Mouse (Mus musculus): Measurements from ENCODE around the gene Tenm2. TPM values are rescaled to one million over a fixed set of nuclear protein-coding genes. Genes with fewer than 3 reads are reported as not detected.

Tenm2 gene
- polyA plus RNA-seq, 1 experiment = 0.13 TPM

DNA sequence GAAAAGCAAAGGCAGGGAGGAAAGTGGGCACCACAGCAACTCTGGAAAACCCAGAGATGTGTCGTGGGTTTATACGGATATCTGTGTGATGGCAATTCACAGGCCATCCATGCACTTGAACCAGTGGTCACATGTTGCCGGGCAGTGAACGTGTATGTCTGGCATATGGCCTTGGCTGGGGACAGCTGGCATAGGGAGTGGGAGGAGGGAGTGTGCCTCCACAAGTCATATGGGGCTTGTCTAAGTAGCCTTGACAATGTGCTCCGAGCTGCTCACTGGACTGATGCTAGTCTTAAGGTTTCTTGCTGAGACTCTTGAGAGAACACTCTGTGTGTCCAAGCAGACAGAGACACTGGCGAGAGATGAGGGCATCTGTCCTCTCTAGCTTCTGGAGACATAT is 743.5 kb downstream of the Tenm2 start:
- Histone ChIP-seq H3K27me3 (ENCODE audit: control insufficient read depth, insufficient read depth, low read length) (no peaks in the 10 kb centered on the region), H3K4me1 (ENCODE audit: control insufficient read depth, insufficient read depth, insufficient read length, low read length) (no peaks in the 10 kb centered on the region), H3K36me3 (ENCODE audit: control insufficient read depth, insufficient read depth, low read length) (no peaks in the 10 kb centered on the region), H3K4me3 (ENCODE audit: low read depth, low read length) (no peak overlapping the region), H3K27ac (ENCODE audit: insufficient read depth, low read depth, low read length) (no peak overlapping the region)
- TF ChIP-seq CTCF (IDR thresholded peaks at IDR 0.05; ENCODE audit: extremely low read depth, insufficient read length, insufficient replicate concordance, low read depth, low read length) = no peak
- TF ChIP-seq POLR2A (IDR thresholded peaks at IDR 0.05; ENCODE audit: low read depth, low read length) = no peak
- WGBS = 79% methylated on average over 6 of the region's 6 CpGs

DNA sequence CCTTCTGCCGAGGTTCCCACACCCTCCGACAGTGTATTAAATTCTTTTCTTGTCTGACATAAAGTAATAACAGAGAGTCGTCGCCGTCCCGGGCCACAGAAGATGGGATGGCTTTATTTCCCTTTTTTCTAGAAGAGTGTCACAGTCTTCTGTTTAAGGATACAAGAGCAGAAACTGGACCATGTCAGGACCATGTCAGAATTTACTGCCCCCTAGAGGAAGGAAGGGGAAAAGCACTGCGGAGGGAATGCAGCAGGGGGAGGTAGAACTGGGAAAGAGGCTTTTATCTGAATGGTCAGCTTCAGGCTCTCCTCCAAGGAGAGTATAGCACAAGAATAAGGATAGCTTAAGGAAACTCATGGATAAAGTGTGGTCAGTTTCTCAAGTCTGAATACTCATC is 745.7 kb downstream of the Tenm2 start:
- no peak overlapping the region for H3K27ac ChIP-seq (ENCODE audit: insufficient read depth, low read depth, low read length)
- WGBS = 62% methylated on average over 7 of the region's 7 CpGs

DNA sequence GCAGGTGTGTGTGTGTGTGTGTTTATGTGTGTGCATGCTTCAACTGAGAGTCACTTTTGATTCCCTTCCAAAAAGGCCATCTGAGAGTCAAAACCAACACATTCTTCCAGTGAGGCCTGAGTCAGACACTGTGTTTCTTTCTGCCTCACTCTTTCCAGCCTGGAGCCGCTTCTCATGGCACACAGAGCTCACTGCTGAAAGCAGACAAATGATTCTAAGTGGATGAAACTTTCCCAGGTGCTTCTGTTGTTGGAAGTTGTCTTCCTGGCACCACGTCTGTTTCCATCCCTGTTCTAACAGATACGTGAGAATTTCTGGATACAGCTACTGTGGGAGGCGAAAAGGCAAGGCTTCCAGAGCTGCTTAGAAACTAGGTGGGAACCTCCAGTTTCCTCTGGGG is 747.1 kb downstream of the Tenm2 start:
- Histone ChIP-seq H3K36me3 (ENCODE audit: control insufficient read depth, insufficient read depth, low read length) (no peaks in the 10 kb centered on the region), H3K4me3 (ENCODE audit: low read depth, low read length) (no peak overlapping the region), H3K27me3 (ENCODE audit: control insufficient read depth, insufficient read depth, low read length) (0 out of 2 replicates have a peak, but pooled peaks cover 2% of the 10 kb centered on the region), H3K27ac (ENCODE audit: insufficient read depth, low read depth, low read length) (no peak overlapping the region), H3K4me1 (ENCODE audit: control insufficient read depth, insufficient read depth, insufficient read length, low read length) (no peaks in the 10 kb centered on the region)
- WGBS = 71% methylated on average over 4 of the region's 4 CpGs
- TF ChIP-seq POLR2A (IDR thresholded peaks at IDR 0.05; ENCODE audit: low read depth, low read length) = no peak
- TF ChIP-seq CTCF (IDR thresholded peaks at IDR 0.05; ENCODE audit: extremely low read depth, insufficient read length, insufficient replicate concordance, low read depth, low read length) = no peak

More for the DNA sequence above, 745.7 kb downstream of the Tenm2 start:
- Histone ChIP-seq H3K27me3 (ENCODE audit: control insufficient read depth, insufficient read depth, low read length) (no peaks in the 10 kb centered on the region), H3K4me1 (ENCODE audit: control insufficient read depth, insufficient read depth, insufficient read length, low read length) (no peaks in the 10 kb centered on the region), H3K36me3 (ENCODE audit: control insufficient read depth, insufficient read depth, low read length) (no peaks in the 10 kb centered on the region), H3K4me3 (ENCODE audit: low read depth, low read length) (no peak overlapping the region)
- TF ChIP-seq CTCF (IDR thresholded peaks at IDR 0.05; ENCODE audit: extremely low read depth, insufficient read length, insufficient replicate concordance, low read depth, low read length) = no peak
- no peak for TF ChIP-seq POLR2A (IDR thresholded peaks at IDR 0.05; ENCODE audit: low read depth, low read length)

DNA sequence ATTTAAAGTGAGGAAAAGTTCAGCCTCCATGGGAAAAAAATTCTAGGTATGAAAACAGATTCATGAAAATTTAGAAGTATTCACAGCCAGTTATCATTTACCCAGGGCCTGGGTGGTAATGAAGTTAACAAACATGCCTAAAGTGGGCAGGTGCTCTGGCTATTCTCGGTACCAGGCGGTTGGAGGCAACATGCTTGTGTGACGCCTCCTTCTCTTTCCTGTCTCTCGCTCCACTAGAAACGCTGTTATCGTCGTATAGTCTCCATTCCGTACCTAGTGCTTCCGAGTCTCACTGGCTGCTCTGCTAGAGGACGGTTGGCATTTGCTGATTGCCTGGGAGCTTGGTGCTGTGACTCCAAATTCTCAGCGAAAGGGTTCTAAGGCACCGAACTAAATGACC is 749.7 kb downstream of the Tenm2 start:
- Histone ChIP-seq H3K4me3 (ENCODE audit: low read depth, low read length) (no peak overlapping the region), H3K27me3 (ENCODE audit: control insufficient read depth, insufficient read depth, low read length) (0 out of 2 replicates have a peak, but pooled peaks cover 2% of the 10 kb centered on the region), H3K27ac (ENCODE audit: insufficient read depth, low read depth, low read length) (no peak overlapping the region), H3K4me1 (ENCODE audit: control insufficient read depth, insufficient read depth, insufficient read length, low read length) (no peaks in the 10 kb centered on the region), H3K36me3 (ENCODE audit: control insufficient read depth, insufficient read depth, low read length) (no peaks in the 10 kb centered on the region)
- 31% methylated on average over 12 of the region's 12 CpGs for WGBS
- no peak for TF ChIP-seq POLR2A (IDR thresholded peaks at IDR 0.05; ENCODE audit: low read depth, low read length)
- TF ChIP-seq CTCF (IDR thresholded peaks at IDR 0.05; ENCODE audit: extremely low read depth, insufficient read length, insufficient replicate concordance, low read depth, low read length) = no peak

DNA sequence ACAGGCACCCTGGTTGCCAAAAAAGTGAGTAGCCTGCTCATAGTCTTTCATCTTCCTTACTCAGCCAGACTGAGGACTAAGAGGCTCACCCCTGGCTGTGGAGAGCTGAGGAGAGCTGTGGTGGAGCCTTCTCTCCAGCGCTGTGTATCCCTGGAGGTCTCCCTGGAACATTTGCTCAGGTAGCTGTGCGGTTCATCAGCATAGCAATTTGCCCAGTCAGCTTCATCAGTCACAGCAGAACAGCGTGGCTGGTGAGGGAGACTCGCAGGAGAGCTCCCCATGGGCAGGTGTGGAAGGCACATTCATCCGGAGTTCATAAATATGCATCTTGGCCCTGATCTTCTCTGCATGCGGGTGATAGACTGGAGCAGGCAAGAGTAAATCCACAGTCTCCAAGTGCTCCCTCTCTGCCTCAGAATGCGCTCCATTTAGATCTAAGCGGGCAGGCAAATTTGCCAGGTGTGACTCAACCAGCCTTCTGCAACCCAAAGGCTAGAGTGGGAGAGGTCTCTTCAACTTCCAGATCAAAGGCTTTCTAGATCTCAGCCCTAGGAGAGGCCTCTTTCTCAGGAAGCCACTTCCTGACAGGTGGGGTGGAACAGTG is 751.2 kb downstream of the Tenm2 start:
- H3K27me3 ChIP-seq (ENCODE audit: control insufficient read depth, insufficient read depth, low read length) = 0 out of 2 replicates have a peak, but pooled peaks cover 2% of the 10 kb centered on the region
- no peaks in the 10 kb centered on the region for H3K4me1 ChIP-seq (ENCODE audit: control insufficient read depth, insufficient read depth, insufficient read length, low read length)
- TF ChIP-seq CTCF (IDR thresholded peaks at IDR 0.05; ENCODE audit: extremely low read depth, insufficient read length, insufficient replicate concordance, low read depth, low read length) = no peak
- TF ChIP-seq POLR2A (IDR thresholded peaks at IDR 0.05; ENCODE audit: low read depth, low read length) = no peak
- H3K36me3 ChIP-seq (ENCODE audit: control insufficient read depth, insufficient read depth, low read length) = no peaks in the 10 kb centered on the region
- WGBS = 50% methylated on average over 8 of the region's 8 CpGs
- no peak overlapping the region for H3K27ac ChIP-seq (ENCODE audit: insufficient read depth, low read depth, low read length)
- H3K4me3 ChIP-seq (ENCODE audit: low read depth, low read length) = no peak overlapping the region

DNA sequence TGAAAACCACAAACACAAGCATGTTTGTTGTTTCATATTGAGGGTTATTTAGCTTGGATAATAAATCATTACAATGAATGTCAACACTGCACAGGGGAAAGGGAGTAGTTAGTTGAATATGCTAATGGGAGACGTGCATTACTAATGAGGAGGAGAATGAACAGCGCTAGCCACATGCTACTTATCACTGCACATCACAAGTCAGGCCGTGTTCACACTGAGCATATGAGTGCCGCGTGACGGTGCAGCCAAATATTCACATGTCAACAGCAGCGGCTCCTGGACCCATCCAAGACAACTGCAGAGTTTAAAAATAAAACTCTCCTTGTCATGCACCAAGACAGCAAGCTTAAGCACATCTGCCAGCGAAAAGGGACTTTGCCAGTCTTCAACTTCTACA is 753.6 kb downstream of the Tenm2 start:
- Histone ChIP-seq H3K4me1 (ENCODE audit: control insufficient read depth, insufficient read depth, insufficient read length, low read length) (no peaks in the 10 kb centered on the region), H3K27me3 (ENCODE audit: control insufficient read depth, insufficient read depth, low read length) (0 out of 2 replicates have a peak, but pooled peaks cover 2% of the 10 kb centered on the region), H3K27ac (ENCODE audit: insufficient read depth, low read depth, low read length) (no peak overlapping the region), H3K36me3 (ENCODE audit: control insufficient read depth, insufficient read depth, low read length) (no peaks in the 10 kb centered on the region), H3K4me3 (ENCODE audit: low read depth, low read length) (no peak overlapping the region)
- TF ChIP-seq POLR2A (IDR thresholded peaks at IDR 0.05; ENCODE audit: low read depth, low read length) (no peak), CTCF (IDR thresholded peaks at IDR 0.05; ENCODE audit: extremely low read depth, insufficient read length, insufficient replicate concordance, low read depth, low read length) (no peak)
- WGBS = 78% methylated on average over 8 of the region's 8 CpGs

DNA sequence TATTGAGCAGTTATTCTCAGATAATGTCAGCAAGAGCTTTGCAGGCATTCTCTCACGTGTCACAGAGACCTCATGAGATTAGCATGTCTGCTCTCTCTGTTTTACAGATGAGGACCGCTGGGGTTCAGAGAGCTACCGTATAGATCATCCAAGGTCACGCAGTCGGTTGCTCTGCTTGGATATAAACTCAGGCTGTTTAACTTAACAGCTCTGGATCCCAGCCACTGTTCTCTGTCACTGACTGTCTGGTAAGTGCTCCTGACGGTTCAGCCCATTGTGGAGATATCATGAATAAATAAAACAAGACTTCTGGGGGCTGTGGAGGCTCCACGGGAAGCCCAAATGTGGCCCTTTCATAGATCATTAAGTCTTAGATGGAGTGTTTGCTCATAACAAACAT is 754.2 kb downstream of the Tenm2 start:
- no peaks in the 10 kb centered on the region for H3K36me3 ChIP-seq (ENCODE audit: control insufficient read depth, insufficient read depth, low read length)
- no peak overlapping the region for H3K27ac ChIP-seq (ENCODE audit: insufficient read depth, low read depth, low read length)
- TF ChIP-seq CTCF (IDR thresholded peaks at IDR 0.05; ENCODE audit: extremely low read depth, insufficient read length, insufficient replicate concordance, low read depth, low read length) (no peak), POLR2A (IDR thresholded peaks at IDR 0.05; ENCODE audit: low read depth, low read length) (no peak)
- H3K4me3 ChIP-seq (ENCODE audit: low read depth, low read length) = no peak overlapping the region
- H3K4me1 ChIP-seq (ENCODE audit: control insufficient read depth, insufficient read depth, insufficient read length, low read length) = no peaks in the 10 kb centered on the region
- WGBS = 36% methylated on average over 7 of the region's 7 CpGs
- H3K27me3 ChIP-seq (ENCODE audit: control insufficient read depth, insufficient read depth, low read length) = 0 out of 2 replicates have a peak, but pooled peaks cover 2% of the 10 kb centered on the region

All from small intestine, adult 2 months (tissue).